Mouse (Mus musculus): ENCODE results near the gene Ube2o.

GRCm38 (mm10) chr11:116593345-116593744 lies 12.1 kb upstream of the Ube2o start:
- TF ChIP-seq CTCF (IDR thresholded peaks at IDR 0.05; ENCODE audit: low read depth, low read length) (no peak), POLR2A (IDR thresholded peaks at IDR 0.05; ENCODE audit: extremely low read depth, insufficient read depth, low read length) (no peak)

All from liver, adult 2 months (tissue).